Mouse (Mus musculus) liver, postnatal 0 days (tissue): ENCODE data around the gene Ciz1. TPM values are rescaled to one million over a fixed set of nuclear protein-coding genes. Genes with fewer than 3 reads are reported as not detected.
A peak's percentile ranks its signal among the peaks of the same experiment; 100 is the strongest.

Source experiments
- ATAC-seq: fragments of 200-750 bp; cut with Nextera tagmentation; 2 replicates; pipeline ENCODE4 v1.8.0; 2017; ENCODE audit warnings: mild to moderate bottlenecking, moderate library complexity
- DNase-seq: peaks from one replicate; pipeline ENCODE4 v3.0.0-alpha.2; 2016
- H3K27ac ChIP-seq: fragments of 300-500 bp; sonication (generic); 2 replicates; pipeline ENCODE4 v1.5.1; 2014; ENCODE audit warnings: antibody characterized with exemption, moderate library complexity, mild to moderate bottlenecking, low read depth
- H3K27me3 ChIP-seq: fragments of 300-500 bp; sonication (generic); 2 replicates; pipeline ENCODE4 v1.6.1; 2014; ENCODE audit warnings: low read length, control low read depth, mixed read lengths; ENCODE audit not compliant: insufficient read depth
- H3K36me3 ChIP-seq: fragments of 300-500 bp; sonication (generic); replicated peaks from 2 replicates; pipeline ENCODE4 v1.6.1; 2014; ENCODE audit warnings: mild to moderate bottlenecking, control low read depth, low read length, moderate library complexity, mixed read lengths; ENCODE audit not compliant: insufficient read depth
- H3K4me1 ChIP-seq: fragments of 300-500 bp; sonication (generic); 2 replicates; pipeline ENCODE4 v1.6.1; 2014; ENCODE audit warnings: antibody characterized with exemption, mild to moderate bottlenecking, control low read depth; ENCODE audit not compliant: insufficient read depth
- H3K4me2 ChIP-seq: fragments of 300-500 bp; sonication (generic); 2 replicates; pipeline ENCODE4 v1.6.1; 2014; ENCODE audit warnings: low read depth, mild to moderate bottlenecking, low read length, moderate library complexity, mixed read lengths
- H3K4me3 ChIP-seq: fragments of 300-500 bp; sonication (generic); 2 replicates; pipeline ENCODE4 v1.5.1; 2014; ENCODE audit warnings: low read depth, low read length
- H3K9ac ChIP-seq: fragments of 300-500 bp; sonication (generic); replicated peaks from 2 replicates; pipeline ENCODE4 v1.6.1; 2014; ENCODE audit warnings: mild to moderate bottlenecking, moderate library complexity
- H3K9me3 ChIP-seq: fragments of 300-500 bp; sonication (generic); 2 replicates; pipeline ENCODE4 v1.6.1; 2016; ENCODE audit warnings: mild to moderate bottlenecking, control low read depth, low read length, mixed read lengths
- CTCF ChIP-seq: sonication (generic); IDR thresholded peaks from 2 replicates; pipeline ENCODE4 v1.5.1; 2016; ENCODE audit warnings: antibody characterized with exemption, low read depth
- EP300 ChIP-seq: IDR thresholded peaks from 2 replicates; pipeline ENCODE4 v1.6.1; 2016; ENCODE audit warnings: antibody characterized with exemption, low read depth, mild to moderate bottlenecking
- WGBS: fragments of 180-500 bp; shearing (Covaris S2); extraction: QIAGEN DNeasy Blood & Tissue Kit; methylation state at CpG from one replicate; pipeline ENCODE4 v1.1.7; 2014; ENCODE audit not compliant: insufficient replicate concordance; 5-methylcytosine and 5-hydroxymethylcytosine counted together
- polyA plus RNA-seq: library from polyadenylated mRNA; unstranded; fragments of >200 nt; fragmentation: Nextera tagmentation; extraction: Ambion mirVana; gene quantifications from 2 replicates; pipeline ENCODE4 v1.2.1, GENCODE M21; 2015

Ciz1 gene
- polyA plus RNA-seq, 1 experiment from 2014 or later = 9.0 TPM

DNA sequence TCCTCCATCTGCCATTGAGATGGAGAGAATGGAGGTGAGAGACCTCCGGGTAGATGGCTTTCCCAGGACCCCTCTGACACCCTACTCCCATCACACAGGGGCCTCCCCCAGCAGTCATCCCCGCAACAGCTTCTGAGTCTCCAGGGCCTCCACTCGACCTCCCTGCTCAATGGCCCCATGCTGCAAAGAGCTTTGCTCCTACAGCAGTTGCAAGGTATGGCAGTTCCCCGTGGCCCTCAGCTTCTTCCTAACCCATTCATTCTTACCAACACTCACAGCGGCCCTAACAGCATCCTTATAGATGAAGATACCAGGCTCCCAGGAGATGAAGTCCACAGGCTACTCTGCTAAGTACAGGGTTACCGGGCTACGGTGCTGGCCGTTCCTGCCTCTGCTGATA is 12.0 kb downstream of the Ciz1 start:
- Histone ChIP-seq H3K27ac (peak overlapping the region; percentile 91; the same call in 1 of the 2 replicates), H3K4me3 (peak overlapping the region; percentile 73; the same call in 1 of the 2 replicates), H3K27me3 (no peaks in the 10 kb centered on the region), H3K36me3 (peaks cover 27% of the 10 kb centered on the region), H3K4me1 (peaks cover 27% of the 10 kb centered on the region), H3K4me2 (peak overlapping the region; percentile 80), H3K9ac (no peak overlapping the region; the same call in 1 of the 2 replicates), H3K9me3 (no peaks in the 10 kb centered on the region)
- TF ChIP-seq EP300 (no peak), CTCF (no peak)
- DNase-seq (no peak), ATAC-seq (no peak)
- 60% methylated on average over 8 of the region's 8 CpGs for WGBS

- Histone ChIP-seq H3K9me3 (no peaks in the 10 kb centered on the region), H3K9ac (no peak overlapping the region), H3K4me3 (no peak overlapping the region), H3K4me1 (peaks cover 12% of the 10 kb centered on the region), H3K36me3 (peaks cover 56% of the 10 kb centered on the region), H3K27me3 (no peaks in the 10 kb centered on the region), H3K27ac (no peak overlapping the region), H3K4me2 (no peak overlapping the region)
- ATAC-seq (no peak), DNase-seq (no peak)
- 87% methylated on average over 5 of the region's 5 CpGs for WGBS
- no peak for TF ChIP-seq CTCF
- no peak for TF ChIP-seq EP300
Measured at GRCm38 (mm10) chr2:32367315-32367714, 15.2 kb downstream of the Ciz1 start.

DNA sequence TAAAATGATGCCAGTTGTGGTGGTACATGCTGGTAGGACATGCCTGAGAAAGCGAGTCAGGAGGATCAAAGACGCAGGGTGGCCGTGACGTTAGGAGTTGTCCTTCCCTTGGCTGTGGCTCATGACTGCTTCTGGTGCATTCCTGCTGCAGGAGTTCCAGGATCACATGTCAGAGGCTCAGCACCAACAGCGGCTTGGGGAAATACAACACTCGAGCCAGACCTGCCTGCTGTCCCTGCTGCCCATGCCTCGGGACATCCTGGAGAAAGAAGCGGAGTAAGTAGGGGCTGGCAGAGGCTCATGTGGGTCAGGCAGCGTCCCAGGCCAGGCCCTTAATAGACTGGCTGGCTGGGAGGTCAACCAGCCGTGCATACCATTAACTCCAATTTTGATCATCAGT is 22.1 kb downstream of the Ciz1 start:
- Histone ChIP-seq H3K4me2 (no peak overlapping the region), H3K27ac (no peak overlapping the region), H3K36me3 (peaks cover 82% of the 10 kb centered on the region), H3K9me3 (no peaks in the 10 kb centered on the region), H3K4me1 (no peaks in the 10 kb centered on the region), H3K9ac (no peak overlapping the region), H3K27me3 (no peaks in the 10 kb centered on the region), H3K4me3 (no peak overlapping the region)
- WGBS = 86% methylated on average over 10 of the region's 10 CpGs
- no peak for TF ChIP-seq CTCF
- TF ChIP-seq EP300 = no peak
- DNase-seq = no peak
- no peak for ATAC-seq

DNA sequence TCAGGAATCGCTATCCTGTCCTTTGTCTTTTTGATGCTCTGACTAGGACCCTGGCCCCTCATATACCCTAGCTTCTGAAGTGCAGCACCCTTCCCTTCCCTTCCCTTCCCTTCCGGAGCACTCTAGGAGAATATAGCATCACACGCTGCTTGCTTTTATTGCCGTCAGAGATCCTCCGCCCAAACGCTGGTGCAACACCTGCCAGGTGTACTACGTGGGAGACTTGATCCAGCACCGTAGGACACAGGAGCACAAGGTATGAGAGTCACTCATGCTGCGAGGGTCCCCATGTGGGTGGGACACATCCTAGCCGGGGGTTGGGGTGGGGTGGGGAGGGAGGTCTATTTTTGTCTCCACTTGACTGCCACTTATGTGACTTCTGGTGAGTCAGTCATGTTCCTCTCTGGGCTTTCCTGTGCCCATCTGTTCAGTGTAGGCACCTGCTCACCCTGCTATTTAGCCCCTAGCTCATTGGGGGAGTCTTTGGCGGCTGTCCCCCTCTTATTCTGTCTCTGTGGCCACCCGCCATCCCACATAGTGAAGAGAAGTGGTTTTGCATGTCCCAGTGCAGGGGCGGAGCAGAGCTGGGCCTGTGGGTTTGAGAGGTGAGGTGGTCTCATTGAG is 23.3 kb downstream of the Ciz1 start:
- WGBS = 86% methylated on average over 13 of the region's 13 CpGs

DNA sequence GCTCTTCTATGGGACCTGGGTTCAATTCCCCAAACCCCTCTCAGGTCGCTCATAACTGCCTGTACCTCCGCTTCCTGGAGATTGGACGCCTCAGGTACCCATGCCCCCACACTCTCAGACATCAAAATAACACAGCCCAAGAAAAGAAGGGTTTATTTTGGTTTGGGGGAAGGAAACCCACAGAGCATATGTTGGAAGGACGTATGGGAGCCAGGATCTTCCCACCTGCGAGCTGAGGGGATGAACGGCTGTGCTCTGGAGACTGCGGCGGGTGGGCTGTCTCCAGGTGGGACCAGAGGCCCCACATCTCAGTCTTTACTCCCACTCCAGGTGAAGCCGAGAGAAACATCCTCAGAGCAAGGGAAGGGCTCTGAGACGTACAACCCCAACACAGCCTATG is 24.8 kb downstream of the Ciz1 start:
- Histone ChIP-seq H3K27me3 (no peaks in the 10 kb centered on the region), H3K4me2 (no peak overlapping the region), H3K27ac (no peak overlapping the region), H3K36me3 (peaks cover 54% of the 10 kb centered on the region), H3K9me3 (no peaks in the 10 kb centered on the region), H3K4me3 (no peak overlapping the region), H3K9ac (no peak overlapping the region), H3K4me1 (peaks cover 14% of the 10 kb centered on the region)
- 87% methylated on average over 10 of the region's 10 CpGs for WGBS
- TF ChIP-seq CTCF (no peak), EP300 (no peak)
- no peak for DNase-seq
- ATAC-seq = no peak

More for the DNA sequence above, 23.3 kb downstream of the Ciz1 start:
- no peaks in the 10 kb centered on the region for H3K27me3 ChIP-seq
- no peaks in the 10 kb centered on the region for H3K9me3 ChIP-seq
- H3K9ac ChIP-seq = no peak overlapping the region
- H3K4me3 ChIP-seq = no peak overlapping the region
- no peak overlapping the region for H3K4me2 ChIP-seq
- H3K4me1 ChIP-seq = no peaks in the 10 kb centered on the region
- TF ChIP-seq CTCF = no peak
- H3K27ac ChIP-seq = no peak overlapping the region
- DNase-seq (no peak), ATAC-seq (no peak)
- peaks cover 70% of the 10 kb centered on the region for H3K36me3 ChIP-seq

DNA sequence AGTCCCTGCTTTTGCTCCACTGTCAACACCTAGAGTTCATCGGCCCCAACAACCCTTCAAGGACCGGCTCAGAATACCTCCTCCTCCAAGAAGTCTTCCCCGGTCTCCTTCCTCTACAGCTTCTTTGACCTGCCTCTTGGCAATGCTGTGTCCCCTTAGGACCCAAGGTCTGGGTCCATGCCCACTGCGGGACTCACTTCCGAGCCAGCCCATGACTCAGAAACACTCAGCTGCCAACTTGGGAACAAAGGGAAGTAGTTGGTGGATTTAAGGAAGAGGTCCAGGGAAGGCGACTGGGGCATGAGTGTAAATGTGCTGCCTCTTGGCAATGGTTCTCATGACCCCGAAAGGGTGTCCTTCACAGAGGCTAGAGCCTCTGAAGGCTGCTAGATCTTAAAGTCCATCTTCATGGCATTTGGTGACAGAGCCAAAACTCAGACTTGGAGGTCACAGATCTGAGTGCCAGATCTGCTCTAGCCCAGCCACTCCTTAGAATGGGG is 27.9 kb downstream of the Ciz1 start:
- Histone ChIP-seq H3K4me3 (no peak overlapping the region), H3K9me3 (no peaks in the 10 kb centered on the region), H3K27ac (no peak overlapping the region), H3K27me3 (no peaks in the 10 kb centered on the region), H3K4me2 (no peak overlapping the region), H3K4me1 (peaks cover 19% of the 10 kb centered on the region), H3K9ac (no peak overlapping the region), H3K36me3 (peaks cover 34% of the 10 kb centered on the region)
- 78% methylated on average over 7 of the region's 7 CpGs for WGBS
- TF ChIP-seq EP300 = no peak
- TF ChIP-seq CTCF = no peak
- no peak for DNase-seq
- no peak for ATAC-seq
